Mouse (Mus musculus): ENCODE measurements around the gene Npw. TPM values are rescaled to one million over a fixed set of nuclear protein-coding genes. Genes with fewer than 3 reads are reported as not detected.

The Npw gene
- total RNA-seq, 4 experiments from 2014 or later, result not detected

DNA sequence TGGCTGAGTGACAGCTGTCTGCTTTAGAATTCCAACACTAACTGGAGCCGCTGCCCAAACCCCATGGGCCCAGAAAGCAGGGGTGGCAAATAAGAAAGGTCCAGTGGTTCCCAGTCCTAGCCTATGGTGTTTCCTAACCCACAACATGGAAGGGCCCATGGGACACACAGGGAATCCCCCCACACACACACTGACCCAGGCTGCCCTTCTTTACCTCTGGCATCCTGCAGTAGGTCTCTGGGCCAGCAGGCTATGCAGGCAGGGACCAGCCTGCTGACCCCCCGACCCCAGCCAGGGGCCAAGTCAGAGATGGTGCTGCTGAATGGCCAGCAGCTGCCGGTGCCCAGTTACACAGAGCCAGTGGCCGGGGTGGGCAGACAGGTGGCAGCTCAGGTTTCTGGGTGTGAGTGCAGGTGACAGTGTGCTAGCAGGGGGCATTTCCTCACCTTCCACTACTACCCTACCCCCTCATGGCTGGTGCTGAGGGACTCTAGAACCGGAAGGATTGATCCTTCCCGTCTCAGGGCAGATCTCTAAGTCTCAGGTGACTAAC lies 15.4 kb downstream of the Npw start:
- no peak for DNase-seq (ENCODE audit: low spot score in 2 of 2)

DNA sequence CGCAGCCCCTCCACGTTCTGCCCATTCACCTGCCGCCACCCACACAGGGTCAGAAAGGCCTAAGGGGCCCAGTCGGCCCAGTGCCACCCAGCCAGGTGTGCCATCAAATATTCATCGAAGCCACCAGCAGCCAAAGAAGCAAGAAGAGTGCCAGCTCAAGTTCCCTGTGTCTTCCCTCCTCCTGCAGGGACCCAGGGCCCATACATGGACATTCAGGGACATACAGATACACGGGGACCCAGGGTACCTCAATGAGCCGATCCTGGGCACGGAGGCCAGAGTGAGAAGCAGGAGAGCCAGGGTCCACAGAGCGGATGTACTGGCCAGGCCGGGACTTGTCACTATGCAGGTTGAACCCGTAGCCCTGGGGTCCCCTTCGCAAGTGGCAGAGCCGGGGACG lies 16.3 kb downstream of the Npw start:
- no peak for DNase-seq (ENCODE audit: low spot score in 2 of 2)

DNA sequence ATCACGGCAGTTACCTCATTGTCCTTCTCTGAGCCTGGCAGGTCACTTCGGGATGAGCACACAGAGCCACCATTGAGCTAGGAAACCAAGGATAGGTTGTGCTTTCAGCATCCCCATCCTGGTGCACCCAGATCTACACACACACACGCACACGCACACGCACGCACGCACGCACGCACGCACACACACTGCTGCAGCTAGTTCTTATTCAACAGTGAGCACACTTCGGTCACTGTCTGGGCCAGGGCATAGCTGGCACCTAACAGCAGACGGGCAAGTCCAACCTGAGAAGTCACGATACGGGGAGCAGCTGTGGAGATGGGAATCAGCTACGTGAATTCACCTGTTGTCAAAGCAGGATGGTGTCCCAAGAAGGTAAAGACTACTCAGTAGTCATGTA lies 17.7 kb downstream of the Npw start:
- no peak for DNase-seq (ENCODE audit: low spot score in 2 of 2)

DNA sequence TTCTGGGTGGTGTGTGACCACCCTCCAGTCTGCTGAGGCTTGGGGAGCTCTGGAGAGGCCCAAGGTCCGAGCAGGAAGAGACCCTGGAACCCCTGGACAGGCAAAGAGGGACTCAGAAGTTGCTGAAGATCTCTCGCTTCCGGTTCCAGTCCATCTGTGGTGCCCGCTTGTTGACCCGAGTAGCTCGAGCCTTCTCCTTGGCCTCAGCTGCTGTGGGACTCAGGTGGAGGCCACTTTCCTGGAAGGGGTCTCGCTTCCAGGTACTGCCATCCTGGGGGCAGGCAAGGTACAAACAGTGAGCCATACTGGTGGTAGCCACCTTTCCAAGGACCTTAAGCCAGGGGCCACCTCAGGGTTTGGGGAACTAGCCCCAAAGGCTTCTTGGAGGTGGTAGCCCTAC lies 18.1 kb downstream of the Npw start:
- no peak for DNase-seq (ENCODE audit: low spot score in 2 of 2)

DNA sequence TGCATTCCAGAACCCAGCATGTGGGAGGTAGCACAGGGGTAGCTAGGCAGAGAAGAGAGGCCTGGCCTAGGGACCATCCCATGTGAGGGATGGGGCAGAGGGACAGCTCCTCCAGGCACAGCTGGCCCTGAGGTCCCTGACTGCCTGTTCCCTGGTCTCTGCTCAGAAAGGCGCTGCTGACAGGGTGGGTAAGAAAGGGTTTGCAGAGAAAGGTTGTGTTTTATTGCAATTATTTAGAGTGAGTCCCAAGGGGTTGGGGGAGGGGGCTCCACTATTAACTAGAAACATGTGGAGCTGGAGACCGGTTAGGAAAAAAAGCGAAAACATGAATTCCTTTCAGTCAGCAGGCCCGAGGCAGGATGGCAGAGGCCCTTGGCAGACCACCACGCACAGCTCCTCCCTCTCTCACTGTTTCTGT lies 18.7 kb downstream of the Npw start:
- no peak for DNase-seq (ENCODE audit: low spot score in 2 of 2)

DNA sequence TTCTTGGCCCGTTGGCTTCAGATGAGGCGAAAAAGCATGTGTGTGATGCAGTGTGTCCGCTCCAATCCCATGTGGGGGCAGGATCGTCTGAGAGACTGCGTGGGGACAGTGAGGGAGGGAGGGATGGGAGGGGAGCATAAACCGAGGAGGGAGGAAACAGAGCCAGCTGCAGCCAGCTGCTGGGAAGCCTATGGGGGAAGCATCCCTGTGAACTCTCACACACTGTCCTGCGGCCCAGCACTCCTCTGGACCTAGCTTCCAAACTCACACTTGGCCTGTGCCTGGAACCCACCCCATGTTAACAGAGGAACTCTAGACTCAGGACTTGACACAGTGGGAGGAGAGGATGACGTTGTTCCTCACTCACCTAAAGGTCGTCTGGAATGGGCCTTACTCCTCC lies 19.4 kb downstream of the Npw start:
- DNase-seq (ENCODE audit: low spot score in 2 of 2), result no peak

DNA sequence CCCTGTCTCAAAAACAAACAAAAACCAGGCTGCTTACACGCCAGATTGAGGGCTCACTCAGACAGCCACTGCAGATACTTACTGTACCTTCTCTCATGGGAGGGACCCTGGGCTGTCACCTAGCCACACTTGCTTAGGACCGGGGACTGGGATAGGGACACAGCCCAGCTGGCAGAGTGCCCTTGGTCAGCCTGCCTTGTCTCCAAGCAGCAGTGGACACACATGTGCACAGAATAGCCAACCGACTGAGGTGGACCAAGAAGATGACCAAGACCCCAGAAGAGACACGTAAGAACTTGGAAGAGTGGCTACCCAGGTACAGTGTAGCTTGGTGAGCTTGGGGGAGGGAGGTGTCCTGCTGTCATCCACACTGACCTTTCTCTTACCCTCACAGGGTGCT lies 20.0 kb downstream of the Npw start:
- no peak for DNase-seq (ENCODE audit: low spot score in 2 of 2)

DNA sequence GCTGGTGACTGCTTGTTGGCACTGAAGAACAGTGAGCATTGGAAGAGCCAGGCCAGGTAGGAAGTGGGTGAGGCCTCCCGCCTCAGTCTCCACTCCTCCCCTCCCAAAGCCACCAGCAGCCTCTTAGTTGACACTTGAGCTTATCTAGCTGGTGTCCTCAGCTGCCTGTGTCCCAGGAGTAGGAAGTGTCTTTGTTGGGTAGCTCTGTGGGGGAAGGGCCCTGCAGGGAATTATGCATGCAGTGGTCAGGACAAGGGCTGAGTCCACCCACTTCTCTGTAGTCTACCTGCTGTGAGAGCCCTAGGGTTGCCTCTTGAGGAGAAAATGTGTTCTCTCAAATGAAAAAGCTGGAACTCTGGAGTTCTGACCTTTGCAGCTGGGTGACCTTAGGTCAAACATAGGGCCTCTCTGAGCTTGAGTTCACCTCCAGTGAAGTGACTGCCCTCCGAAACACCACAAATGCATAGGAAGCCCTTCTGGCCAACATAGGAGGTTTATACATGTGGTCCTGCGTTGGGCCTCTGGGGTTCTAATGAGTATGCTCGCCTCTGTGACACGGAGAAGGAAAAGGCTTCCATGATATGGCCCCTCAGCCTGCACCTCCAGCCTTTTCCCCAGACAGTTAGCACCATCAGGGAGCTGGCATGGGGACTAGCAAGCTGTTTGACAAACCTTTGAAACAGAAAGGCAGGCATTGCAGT lies 21.3 kb downstream of the Npw start:
- no peak for DNase-seq (ENCODE audit: low spot score in 2 of 2)

DNA sequence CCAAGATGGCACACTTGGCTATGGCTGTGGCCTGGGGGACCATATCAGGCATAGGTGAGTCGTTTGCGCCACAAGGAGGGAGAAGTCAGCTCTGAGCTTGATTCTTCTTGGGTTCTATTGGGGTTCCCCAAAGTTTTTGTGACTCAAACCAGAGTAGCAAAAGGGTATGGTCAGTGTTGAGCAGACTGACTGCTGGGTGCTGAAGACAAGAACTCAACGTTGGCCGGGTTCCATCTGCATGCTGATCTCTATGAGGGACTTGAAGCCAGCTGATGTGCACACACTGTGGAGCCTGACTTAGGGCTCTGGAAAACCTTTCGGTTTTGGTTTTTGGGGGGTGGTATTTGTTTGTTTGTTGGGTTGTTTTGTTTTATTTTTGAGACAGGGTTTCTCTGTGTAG lies 22.6 kb downstream of the Npw start:
- DNase-seq (ENCODE audit: low spot score in 2 of 2), result no peak

DNA sequence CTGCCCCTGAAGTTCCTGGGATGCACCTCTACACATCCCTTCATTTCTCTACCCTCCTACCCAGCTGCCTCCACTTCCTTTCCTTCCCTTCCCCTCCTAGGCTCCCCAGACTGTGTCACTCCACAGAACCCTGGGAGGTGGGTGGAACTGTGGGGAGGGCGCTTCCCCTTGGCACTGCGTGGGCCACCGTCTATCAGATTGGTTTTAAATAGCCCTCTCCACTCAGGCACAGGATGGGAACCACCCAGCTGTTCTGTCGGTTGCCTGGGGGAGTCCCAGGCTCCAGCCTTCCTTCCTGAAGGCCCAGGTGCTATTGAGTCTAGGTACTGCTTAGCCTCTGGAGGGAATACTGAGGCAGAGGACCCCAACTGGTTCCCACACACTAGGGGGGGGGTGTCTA lies 23.2 kb downstream of the Npw start:
- no peak for DNase-seq (ENCODE audit: low spot score in 2 of 2)

DNA sequence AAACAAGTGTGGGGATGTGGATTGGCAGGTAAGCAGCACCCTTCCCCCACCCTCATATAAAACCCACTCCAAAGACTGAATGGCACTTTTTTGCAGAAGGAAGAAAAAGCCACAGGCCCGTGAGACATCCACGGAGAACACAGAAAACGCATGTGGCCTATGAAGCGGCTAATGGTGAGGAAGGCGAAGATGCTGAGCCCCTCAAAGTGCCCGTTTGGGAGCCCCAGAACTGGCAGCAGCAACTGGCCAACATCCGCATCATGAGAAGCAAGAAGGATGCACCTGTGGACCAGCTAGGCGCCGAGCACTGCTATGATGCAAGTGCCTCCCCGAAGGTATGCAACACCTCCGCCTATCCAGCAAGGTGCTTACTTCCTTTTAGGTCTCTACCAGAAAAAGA lies 24.4 kb downstream of the Npw start:
- no peak for DNase-seq (ENCODE audit: low spot score in 2 of 2)

DNA sequence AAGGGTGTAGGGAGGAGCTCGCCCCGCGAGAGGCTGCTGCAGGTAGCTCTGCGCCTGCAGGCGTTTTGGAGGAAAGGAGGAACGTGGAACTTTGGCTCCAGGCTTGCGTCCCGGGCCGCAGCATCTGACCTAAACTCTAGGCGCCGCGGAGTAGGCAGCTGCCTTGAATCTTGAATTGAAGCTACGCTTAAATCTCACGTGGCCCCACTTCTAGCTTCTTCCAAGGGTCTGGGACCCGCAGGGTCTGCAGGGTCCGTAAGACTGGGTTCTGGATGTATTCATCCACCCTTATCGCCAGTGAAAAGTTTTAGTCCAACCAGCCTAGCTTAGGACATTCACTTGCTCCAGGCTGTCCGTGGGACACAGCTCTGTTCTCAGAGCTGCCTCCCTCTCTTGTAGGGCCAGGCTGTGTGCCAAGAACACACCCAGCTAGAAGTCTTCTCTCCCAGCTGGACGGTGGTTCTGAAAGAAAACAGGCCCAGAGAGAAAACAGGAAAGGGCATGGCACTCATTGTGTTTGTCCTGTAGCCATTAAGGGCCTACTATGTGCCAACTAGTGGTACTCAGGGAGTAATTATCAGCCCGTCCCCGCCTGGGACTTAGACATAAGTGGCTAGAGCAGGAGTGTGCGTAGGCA lies 25.3 kb downstream of the Npw start:
- DNase-seq (ENCODE audit: low spot score in 2 of 2), result peak; percentile 37 to 68

DNA sequence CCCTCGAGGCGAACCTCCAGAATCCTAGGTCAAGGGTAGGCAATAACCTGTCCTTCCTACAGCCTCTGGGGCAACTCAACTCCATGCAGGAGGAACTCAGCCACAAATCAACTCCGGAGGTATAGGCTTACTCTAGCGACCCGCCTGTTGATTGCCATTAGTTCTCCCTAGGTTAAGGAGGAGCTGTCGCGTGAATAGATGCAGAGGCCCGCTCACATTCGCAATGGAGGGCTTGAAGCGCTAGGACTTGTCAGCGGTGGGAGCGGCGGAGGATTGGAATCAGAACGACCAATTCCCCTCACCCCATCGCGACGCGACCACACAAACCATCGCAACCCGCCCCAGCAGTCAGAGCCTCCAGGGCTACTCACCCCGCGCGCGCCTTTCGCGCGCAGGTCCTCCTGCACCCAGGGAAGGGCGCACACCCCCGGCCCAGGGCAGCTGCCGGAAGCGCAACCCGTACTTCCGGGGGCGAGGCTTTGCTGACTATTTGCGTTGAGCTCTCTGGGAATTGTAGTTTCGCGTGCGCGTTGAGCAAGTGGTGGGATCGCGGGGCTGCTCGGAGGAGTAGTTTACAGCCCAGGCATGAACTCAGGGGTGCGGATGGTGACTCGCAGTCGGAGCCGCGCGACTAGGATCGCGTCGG lies 26.0 kb downstream of the Npw start, which contains the start of the genes Tsc2 and Nthl1:
Gene Tsc2 (minus strand): TSS at position 464 of the 646 bp plus-strand sequence.
Gene Nthl1 (plus strand): TSS at position 514 of the 646 bp plus-strand sequence.
- DNase-seq (ENCODE audit: low spot score in 2 of 2), result peak; percentile 67 to 72

DNA sequence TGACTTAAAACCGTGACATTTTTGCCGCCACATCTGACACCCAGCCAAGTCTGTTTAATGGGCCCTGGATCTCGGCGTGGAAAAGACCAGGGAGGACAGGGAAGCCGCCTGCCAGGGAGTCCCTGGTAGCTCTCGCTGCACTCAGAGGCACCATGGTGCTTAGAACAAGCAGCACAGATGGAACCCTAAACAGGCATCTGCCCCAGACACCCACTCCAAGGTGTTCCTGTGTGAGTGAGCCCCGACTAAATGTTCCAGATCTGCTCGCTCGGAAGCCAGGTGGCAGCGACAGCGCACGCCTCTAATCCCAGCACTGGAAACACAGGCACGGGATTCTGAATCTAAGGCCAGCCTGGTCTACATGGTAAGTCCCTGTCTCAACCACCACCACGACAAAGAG lies 28.2 kb downstream of the Npw start:
- no peak for DNase-seq (ENCODE audit: low spot score in 2 of 2)

DNA sequence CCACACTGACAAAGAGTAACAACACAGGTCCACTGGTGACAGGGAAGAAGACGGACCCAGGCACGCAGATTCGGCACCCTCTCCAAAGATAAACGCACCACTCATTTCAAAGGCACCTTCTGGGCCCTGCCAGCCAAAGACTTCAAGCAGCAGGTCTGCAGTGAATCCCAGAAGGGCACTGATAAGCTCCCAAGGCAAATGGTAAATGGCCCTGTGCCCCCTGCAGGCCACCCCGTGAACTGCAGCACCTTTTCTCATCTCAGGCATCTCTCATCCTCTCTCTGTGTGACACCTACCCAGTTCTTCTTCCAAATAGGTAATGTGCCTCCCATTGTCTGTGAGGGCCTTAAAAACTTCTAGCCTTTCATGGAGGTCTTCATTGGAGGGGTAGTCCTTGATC lies 29.6 kb downstream of the Npw start:
- peak; percentile 67 to 68 for DNase-seq (ENCODE audit: low spot score in 2 of 2)

DNA sequence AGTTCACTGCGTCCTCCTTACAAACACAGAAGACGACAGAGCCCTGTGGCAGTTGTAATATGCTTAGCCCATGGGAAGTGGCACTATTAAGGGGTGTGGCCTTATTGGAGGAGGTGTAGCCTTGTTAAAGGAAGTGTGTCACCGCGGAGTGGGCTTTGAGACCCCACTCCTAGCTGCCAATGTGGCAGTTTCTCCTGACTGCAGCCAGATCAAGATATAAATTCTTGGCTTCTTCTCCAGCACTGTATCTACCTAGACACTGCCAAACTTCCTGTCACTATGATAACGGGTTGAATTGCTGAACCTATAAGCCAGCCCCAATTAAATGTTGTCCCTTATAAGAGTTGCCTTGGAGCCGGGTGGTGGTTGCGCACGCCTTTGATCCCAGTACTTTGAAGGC lies 32.8 kb downstream of the Npw start:
- no peak for DNase-seq (ENCODE audit: low spot score in 2 of 2)

DNA sequence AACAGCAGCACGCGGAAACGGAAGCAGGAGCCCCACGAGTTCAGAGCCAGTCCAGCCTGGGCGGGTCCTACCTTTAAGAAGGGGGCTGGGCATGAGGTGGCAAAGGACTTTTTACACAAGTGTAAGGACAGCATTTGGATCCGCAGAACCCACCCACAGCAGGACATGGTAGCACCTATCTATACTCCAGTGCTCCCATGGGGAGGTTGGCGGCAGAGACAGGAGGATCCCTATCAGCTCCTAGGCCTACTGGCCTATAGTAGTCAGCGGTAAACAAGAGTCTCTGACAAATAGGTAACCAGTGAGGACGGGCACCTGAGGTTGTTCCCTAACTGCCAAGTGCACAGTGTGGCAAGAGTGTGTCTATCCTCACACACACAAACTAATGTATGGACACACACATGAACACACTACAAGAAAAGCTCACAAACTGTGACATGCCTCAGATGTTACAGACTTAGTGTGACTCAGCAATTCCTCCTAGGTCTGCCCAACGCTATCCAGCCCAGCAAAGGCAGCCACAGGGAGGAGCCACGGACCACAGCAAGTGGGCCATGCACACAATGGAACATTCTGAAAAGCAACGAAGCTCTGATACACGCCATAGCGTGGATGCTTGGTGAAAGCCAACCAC lies 40.6 kb downstream of the Npw start:
- no peak for DNase-seq (ENCODE audit: low spot score in 2 of 2)

DNA sequence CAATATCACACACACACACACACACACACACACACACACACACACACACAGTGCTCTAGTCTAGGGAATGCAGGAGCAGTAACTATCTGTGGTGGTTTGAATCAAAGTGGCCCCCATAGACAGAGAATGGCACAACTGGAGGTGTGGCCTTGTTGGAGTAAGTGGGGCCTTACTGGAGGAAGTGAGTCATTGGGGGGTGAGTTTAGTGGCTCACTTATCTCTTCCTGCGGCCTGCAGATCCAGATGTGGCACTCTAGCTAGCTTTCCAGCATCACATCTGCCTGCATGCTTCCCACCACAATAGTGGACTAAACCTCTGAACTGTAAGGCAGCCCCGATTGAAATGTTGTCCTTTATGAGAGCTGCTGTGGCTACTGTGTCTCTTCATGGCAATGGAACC lies 47.5 kb downstream of the Npw start:
- DNase-seq (ENCODE audit: low spot score in 2 of 2), result no peak

DNA sequence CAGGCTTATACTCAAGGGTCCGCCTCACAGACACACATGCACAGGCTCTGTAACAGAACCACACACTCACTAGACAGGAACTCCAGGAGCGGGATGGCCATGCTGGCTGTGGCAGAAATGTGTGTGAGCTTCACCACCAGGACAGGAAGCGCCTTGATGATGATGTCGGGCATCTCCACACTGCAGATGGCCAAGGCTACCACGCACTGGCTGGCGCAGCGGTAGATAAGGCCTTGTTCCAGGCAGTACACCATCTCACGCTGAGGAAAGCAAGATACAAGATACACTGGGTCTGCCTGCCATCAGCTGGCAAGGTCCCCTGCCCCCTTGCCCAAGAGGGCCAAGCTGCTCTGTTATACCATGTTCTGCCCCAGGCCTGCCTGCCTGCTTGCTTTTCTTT lies 49.4 kb downstream of the Npw start:
- no peak for DNase-seq (ENCODE audit: low spot score in 2 of 2)

DNA sequence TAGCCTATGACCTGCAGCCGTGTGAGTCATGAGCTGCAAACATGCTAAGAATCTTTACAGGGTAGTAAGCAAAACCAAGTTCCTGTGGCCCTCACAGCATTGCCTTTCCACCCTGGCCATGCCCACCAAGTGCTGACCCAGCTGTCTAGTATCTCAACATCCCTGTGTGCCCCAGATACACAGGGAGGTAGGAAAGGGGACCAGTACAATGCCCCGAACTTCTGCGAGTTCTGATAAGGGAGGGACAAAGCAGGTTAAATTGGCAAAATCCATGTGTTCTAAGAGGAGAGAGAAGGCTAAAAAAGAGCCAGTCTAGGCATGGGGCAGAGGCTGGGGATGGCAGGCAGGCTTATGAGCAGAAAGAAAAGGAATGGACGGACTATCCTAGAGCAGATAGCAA lies 49.9 kb downstream of the Npw start:
- no peak for DNase-seq (ENCODE audit: low spot score in 2 of 2)
